Comparison of ENCODE assay signal across 27 mouse cellular contexts in the genomic region with DNA sequence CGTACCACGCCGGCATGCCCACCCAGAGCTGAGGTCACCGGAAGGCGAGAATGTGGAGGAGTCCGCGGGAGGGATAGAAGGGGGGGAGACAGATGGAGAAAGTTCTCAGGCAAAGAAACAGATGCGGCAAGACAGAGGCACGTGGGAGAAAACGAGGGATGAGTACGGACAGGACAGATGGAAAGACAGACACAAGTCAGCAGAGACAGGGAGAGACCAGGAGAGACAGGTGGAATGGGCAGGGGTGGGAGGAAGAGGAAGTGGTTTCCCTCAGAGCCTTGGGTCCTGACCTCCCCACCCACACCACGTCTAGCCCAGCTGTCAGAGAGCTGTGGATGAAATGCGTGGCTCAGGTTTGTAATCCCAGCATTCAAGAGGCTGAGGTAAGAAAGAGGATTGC. TPM values are rescaled to one million over a fixed set of nuclear protein-coding genes. Genes with fewer than 3 reads are reported as not detected.
DNase-seq lines count a peak whose midpoint lies in the region; ATAC-seq and TF ChIP-seq lines count a peak whose summit lies in the region.
"Had no signal": no experiment of that assay in that cellular context is flagged by ENCODE, and none has a peak within 500 bp of the region (broad histone marks: within the 10 kb centered on the region; RNA-seq: fewer than 3 reads in every experiment).

No protein-coding gene starts in this region.

- H3K27me3 ChIP-seq in limb, embryonic 13.5 days: no peaks in the 10 kb centered on the region; the same call in 1 of the 2 replicates
- peaks cover 32% of the 10 kb centered on the region for H3K27me3 ChIP-seq in limb, embryonic 10.5 days (ENCODE audit: low read depth, poor library complexity, severe bottlenecking)
- H3K27me3 ChIP-seq: embryonic facial prominence, embryonic 12.5 days; embryonic facial prominence, embryonic 15.5 days; forebrain, embryonic 15.5 days had no signal

- H3K9me3 ChIP-seq in limb, embryonic 13.5 days: no peaks in the 10 kb centered on the region
- no peaks in the 10 kb centered on the region for H3K9me3 ChIP-seq in limb, embryonic 10.5 days (replicated peaks)
- no peaks in the 10 kb centered on the region for H3K9me3 ChIP-seq in ES-E14 (ENCODE audit: control insufficient read depth, insufficient read depth, low read depth, low read length)
- H3K9me3 ChIP-seq: embryonic facial prominence, embryonic 12.5 days; embryonic facial prominence, embryonic 15.5 days; forebrain, embryonic 15.5 days; heart, embryonic 12.5 days; heart, embryonic 15.5 days; hindbrain, embryonic 10.5 days had no signal

- H3K9ac ChIP-seq in limb, embryonic 13.5 days: 0 out of 2 replicates have a peak overlapping the region, but pooled peaks have one; percentile 1
- H3K9ac ChIP-seq in ES-E14 (ENCODE audit: insufficient read depth, low read depth, low read length, poor library complexity, severe bottlenecking): peak overlapping the region; percentile 21; the same call in 1 of the 2 replicates
- H3K9ac ChIP-seq: embryonic facial prominence, embryonic 12.5 days; embryonic facial prominence, embryonic 15.5 days; forebrain, embryonic 15.5 days; heart, embryonic 12.5 days; heart, embryonic 15.5 days; hindbrain, embryonic 14.5 days had no signal

- H3K4me3 ChIP-seq in limb, embryonic 13.5 days: no peak overlapping the region
- H3K4me3 ChIP-seq in limb, embryonic 10.5 days: no peak overlapping the region
- H3K4me3 ChIP-seq in ES-E14 (ENCODE audit: insufficient read depth in 1 of 2, low read depth in 1 of 2, low read length in 2 of 2, poor library complexity in 1 of 2, severe bottlenecking in 1 of 2): peak overlapping the region; percentile 17 to 21; a peak in 2 of 4 replicates
- H3K4me3 ChIP-seq: embryonic facial prominence, embryonic 12.5 days; embryonic facial prominence, embryonic 15.5 days; forebrain, embryonic 15.5 days; heart, embryonic 12.5 days; heart, embryonic 15.5 days; hindbrain, embryonic 10.5 days had no signal

- DNase-seq in cerebellum, adult 9-10 months: peak; percentile 2
- DNase-seq in cerebellum, postnatal 4 days (ENCODE audit: low spot score in 2 of 2): no peak
- DNase-seq in limb, embryonic 10.5 days (ENCODE audit: low spot score): no peak
- no peak for DNase-seq in ES-E14 (ENCODE audit: low read depth, low spot score)
- no peak for DNase-seq in adrenal gland, postnatal 10 days
- DNase-seq: adrenal gland, adult 8-10 months; adrenal gland, postnatal 36 days; cerebellum, adult 18-20 months; gastrocnemius, postnatal 25 days; heart, adult 18-20 months; heart, postnatal 10 days; heart, postnatal 36 days had no signal

- ATAC-seq in limb, embryonic 13.5 days (ENCODE audit: low FRiP score, low read depth): no peak
- ATAC-seq: activated CD4-positive, CD25-positive, alpha-beta regulatory T cell, adult 4 months; forebrain, embryonic 15.5 days; hindbrain, postnatal 0 days; inflammation-experienced regulatory T-cells, adult 6 months; intestine, embryonic 16.5 days had no signal

- H3K4me2 ChIP-seq in limb, embryonic 13.5 days (replicated peaks): no peak overlapping the region
- H3K4me2 ChIP-seq: embryonic facial prominence, embryonic 12.5 days; embryonic facial prominence, embryonic 15.5 days; forebrain, embryonic 15.5 days; heart, embryonic 12.5 days; heart, embryonic 15.5 days; hindbrain, embryonic 14.5 days had no signal

- in situ Hi-C loops in ES-E14 (cut with MboI; ENCODE audit: low sequenced_read_pairs in 2 of 2, unreplicated experiment in 2 of 2): no loop called here

- no peaks in the 10 kb centered on the region for H3K36me3 ChIP-seq in limb, embryonic 13.5 days
- no peaks in the 10 kb centered on the region for H3K36me3 ChIP-seq in limb, embryonic 10.5 days
- no peaks in the 10 kb centered on the region for H3K36me3 ChIP-seq in ES-E14 (ENCODE audit: control insufficient read depth, insufficient read depth, low read length, poor library complexity, severe bottlenecking)
- H3K36me3 ChIP-seq: embryonic facial prominence, embryonic 12.5 days; heart, embryonic 12.5 days; heart, embryonic 15.5 days had no signal

- no peak overlapping the region for H3K27ac ChIP-seq in limb, embryonic 13.5 days
- H3K27ac ChIP-seq in limb, embryonic 10.5 days: no peak overlapping the region
- no peak overlapping the region for H3K27ac ChIP-seq in ES-E14 (ENCODE audit: insufficient read depth, low read depth, low read length, poor library complexity, severe bottlenecking)
- H3K27ac ChIP-seq: embryonic facial prominence, embryonic 12.5 days; embryonic facial prominence, embryonic 15.5 days; forebrain, embryonic 15.5 days; heart, embryonic 15.5 days; hindbrain, embryonic 10.5 days; hindbrain, embryonic 14.5 days; hindbrain, postnatal 0 days had no signal

- no peaks in the 10 kb centered on the region for H3K4me1 ChIP-seq in limb, embryonic 13.5 days
- H3K4me1 ChIP-seq in limb, embryonic 10.5 days: 0 out of 2 replicates have a peak, but pooled peaks cover 3% of the 10 kb centered on the region
- H3K4me1 ChIP-seq in ES-E14 (ENCODE audit: control insufficient read depth in 2 of 2, insufficient read depth in 2 of 2, low read length in 2 of 2, poor library complexity in 1 of 2): peaks cover 2 to 13% of the 10 kb centered on the region in 2 experiments; a peak in 1 of 4 replicates
- H3K4me1 ChIP-seq: embryonic facial prominence, embryonic 12.5 days; embryonic facial prominence, embryonic 15.5 days; forebrain, embryonic 15.5 days; heart, embryonic 12.5 days; heart, embryonic 15.5 days had no signal

- 70% methylated on average over 13 of the region's 13 CpGs for WGBS in limb, embryonic 13.5 days
- WGBS in limb, embryonic 10.5 days: 75% methylated on average over 13 of the region's 13 CpGs

TF ChIP-seq in ES-E14, 5 proteins besides CTCF, POLR2A, EP300 and RAD21:
- TF ChIP-seq ZNF384 (IDR thresholded peaks at IDR 0.05; ENCODE audit: low read depth, low read length) (no peak), MAFK (IDR thresholded peaks at IDR 0.05; ENCODE audit: insufficient read depth, low read depth, low read length) (no peak), ZC3H11A (IDR thresholded peaks at IDR 0.05; ENCODE audit: borderline replicate concordance, low read depth, low read length) (no peak), HCFC1 (IDR thresholded peaks at IDR 0.05; ENCODE audit: borderline replicate concordance, insufficient read depth, low read length) (no peak), CHD2 (IDR thresholded peaks at IDR 0.05; ENCODE audit: low read depth, low read length) (no peak)

RNA-seq across cellular contexts. Expression of gene Hrc, which starts 11.8 kb away (rescaled TPM):
- 3.9 and 4.3 TPM in 2 replicates for polyA plus RNA-seq in limb, embryonic 13.5 days (2015; fragmentation: Nextera tagmentation; extraction: Ambion mirVana)
- polyA plus RNA-seq in limb, embryonic 10.5 days (2016; fragmentation: Nextera tagmentation; extraction: Ambion mirVana): 0.24 and 0.39 TPM in 2 replicates
- total RNA-seq in ES-E14 (2012; rRNA removed): 0.71 and 1.4 TPM in 2 replicates
- 10 to 100 TPM; 10.7 to 47.8 TPM for total RNA-seq in adrenal gland, postnatal 10 days (2021)
- polyA plus RNA-seq: activated CD4-positive, CD25-positive, alpha-beta regulatory T cell, adult 4 months; forebrain, embryonic 11.5 days; inflammation-experienced regulatory T-cells, adult 6 months had no signal

RNA-seq across cellular contexts. Expression of gene Trpm4, which starts 13.3 kb away (rescaled TPM):
- 15.8 and 19.6 TPM in 2 replicates for polyA plus RNA-seq in limb, embryonic 13.5 days (2015; fragmentation: Nextera tagmentation; extraction: Ambion mirVana)
- polyA plus RNA-seq in limb, embryonic 10.5 days (2016; fragmentation: Nextera tagmentation; extraction: Ambion mirVana): 5.2 and 8.4 TPM in 2 replicates
- total RNA-seq in ES-E14 (2012; rRNA removed): 26.5 and 48.5 TPM in 2 replicates
- total RNA-seq in adrenal gland, postnatal 10 days (2021): 10 to 100 TPM; 15.9 to 26.8 TPM

RNA-seq across cellular contexts. Expression of gene Ppfia3, which starts 19.9 kb away (rescaled TPM):
- polyA plus RNA-seq in limb, embryonic 13.5 days (2015; fragmentation: Nextera tagmentation; extraction: Ambion mirVana): 5.2 and 6.9 TPM in 2 replicates
- polyA plus RNA-seq in limb, embryonic 10.5 days (2016; fragmentation: Nextera tagmentation; extraction: Ambion mirVana): 2.4 and 5.3 TPM in 2 replicates
- total RNA-seq in ES-E14 (2012; rRNA removed): 6.9 and 12.6 TPM in 2 replicates
- 1 to 10 TPM; 1.9 to 3.0 TPM for total RNA-seq in adrenal gland, postnatal 10 days (2021)
- total RNA-seq: common myeloid progenitor, adult 5-6 weeks; heart, postnatal 36 days had no signal
- polyA plus RNA-seq: activated CD4-positive, CD25-positive, alpha-beta regulatory T cell, adult 4 months had no signal

RNA-seq across cellular contexts. Expression of gene Lin7b, which starts 23.5 kb away (rescaled TPM):
- 1.4 and 2.5 TPM in 2 replicates for polyA plus RNA-seq in limb, embryonic 13.5 days (2015; fragmentation: Nextera tagmentation; extraction: Ambion mirVana)
- 0.40 and 0.64 TPM in 2 replicates for polyA plus RNA-seq in limb, embryonic 10.5 days (2016; fragmentation: Nextera tagmentation; extraction: Ambion mirVana)
- 5.6 and 11.3 TPM in 2 replicates for total RNA-seq in ES-E14 (2012; rRNA removed)
- total RNA-seq in adrenal gland, postnatal 10 days (2021): 1 to 10 TPM in 1 of 2 experiments, under 1 TPM in 1; 0.90 to 2.9 TPM
- total RNA-seq: gastrocnemius, adult 8-10 months had no signal
- polyA plus RNA-seq: activated CD4-positive, CD25-positive, alpha-beta regulatory T cell, adult 4 months; inflammation-experienced regulatory T-cells, adult 6 months had no signal

RNA-seq across cellular contexts. Expression of gene Snrnp70, which starts 48.6 kb away (rescaled TPM):
- 262 and 283 TPM in 2 replicates for polyA plus RNA-seq in limb, embryonic 13.5 days (2015; fragmentation: Nextera tagmentation; extraction: Ambion mirVana)
- 305 and 308 TPM in 2 replicates for polyA plus RNA-seq in limb, embryonic 10.5 days (2016; fragmentation: Nextera tagmentation; extraction: Ambion mirVana)
- total RNA-seq in ES-E14 (2012; rRNA removed): 303 and 310 TPM in 2 replicates
- total RNA-seq in adrenal gland, postnatal 10 days (2021): 100 to 1,000 TPM; 208 to 341 TPM

Comparison
In these comparisons a context has a peak if more than half of its experiments do, and no peak if none do; other contexts are left out.
1. H3K4me3 ChIP-seq: peak in ES-E14 (2 of 2); none in limb, embryonic 13.5 days (single experiment) and limb, embryonic 10.5 days (single experiment).